Mouse (Mus musculus): ENCODE measurements around the gene Pipox.

The Pipox gene

DNA sequence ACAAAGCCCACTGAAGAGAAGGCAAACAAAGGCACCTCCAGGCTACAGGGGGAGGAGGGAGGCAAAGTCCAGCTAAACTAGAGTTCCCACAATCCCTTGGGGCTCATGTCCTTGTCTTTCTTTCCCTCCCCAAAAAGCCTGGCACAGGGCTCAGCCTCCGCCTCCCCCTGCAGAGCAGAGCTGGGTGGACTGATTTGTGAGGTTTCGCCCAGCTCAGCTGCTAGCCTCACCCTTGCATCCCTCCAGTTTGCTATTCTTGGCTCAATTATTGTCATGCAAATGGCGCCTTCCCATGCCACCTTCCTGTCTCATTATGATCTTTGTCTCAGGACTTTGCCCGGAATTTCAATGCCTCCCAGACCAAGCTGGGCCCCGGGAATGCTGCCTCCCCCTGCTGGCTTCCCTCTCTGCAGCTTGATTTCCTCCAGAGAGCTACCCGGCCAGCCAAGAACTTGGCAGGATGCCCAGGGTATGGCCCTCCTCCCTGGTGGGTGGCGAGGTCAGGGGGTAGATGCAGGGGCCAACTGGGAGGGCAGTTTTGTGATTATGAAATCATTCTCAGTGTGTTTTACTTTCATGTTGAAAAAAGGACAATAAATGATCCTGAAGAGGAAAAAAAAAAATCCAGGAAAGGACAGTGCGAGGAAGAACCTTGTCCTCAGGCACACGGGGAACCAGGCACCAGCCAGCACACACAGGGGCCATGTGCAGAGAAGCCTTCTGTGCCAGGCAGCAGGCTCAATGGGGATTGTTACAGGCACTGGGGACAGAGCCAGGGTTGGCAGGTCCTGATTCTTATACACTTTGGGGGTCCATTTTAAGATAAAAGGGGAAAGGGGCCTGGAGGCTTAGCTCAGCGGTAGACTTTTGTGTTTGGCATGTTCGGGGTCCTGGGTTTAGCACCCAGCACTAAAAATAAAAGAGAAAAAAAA lies at the start of gene Pipox:
Gene Pipox (minus strand): TSS at position 310 of the 932 bp plus-strand sequence.
- DNase-seq (ENCODE audit: low read depth, low spot score) = peak; percentile 74

DNA sequence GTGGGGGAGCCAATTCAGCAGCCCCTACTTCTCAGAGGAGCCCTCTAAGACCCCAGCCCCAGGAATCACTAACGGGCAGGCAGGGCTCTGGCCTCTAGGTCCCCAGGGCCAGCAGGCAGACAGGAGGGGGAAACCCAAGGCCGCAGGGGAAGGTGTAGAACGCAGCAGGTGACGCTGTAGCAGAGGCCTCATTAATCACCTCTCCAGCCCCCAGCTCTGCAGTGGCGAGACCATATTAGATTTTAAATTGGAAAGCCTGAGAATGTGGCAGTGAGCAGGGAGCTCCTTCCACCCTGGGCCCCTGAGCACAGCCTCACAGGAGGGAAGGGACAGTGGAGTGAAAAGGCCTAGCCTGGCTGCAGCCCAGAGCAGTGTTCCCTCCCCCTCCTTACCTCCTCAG lies 48.3 kb upstream of the Pipox start:
- DNase-seq (ENCODE audit: low read depth, low spot score) = no peak

DNA sequence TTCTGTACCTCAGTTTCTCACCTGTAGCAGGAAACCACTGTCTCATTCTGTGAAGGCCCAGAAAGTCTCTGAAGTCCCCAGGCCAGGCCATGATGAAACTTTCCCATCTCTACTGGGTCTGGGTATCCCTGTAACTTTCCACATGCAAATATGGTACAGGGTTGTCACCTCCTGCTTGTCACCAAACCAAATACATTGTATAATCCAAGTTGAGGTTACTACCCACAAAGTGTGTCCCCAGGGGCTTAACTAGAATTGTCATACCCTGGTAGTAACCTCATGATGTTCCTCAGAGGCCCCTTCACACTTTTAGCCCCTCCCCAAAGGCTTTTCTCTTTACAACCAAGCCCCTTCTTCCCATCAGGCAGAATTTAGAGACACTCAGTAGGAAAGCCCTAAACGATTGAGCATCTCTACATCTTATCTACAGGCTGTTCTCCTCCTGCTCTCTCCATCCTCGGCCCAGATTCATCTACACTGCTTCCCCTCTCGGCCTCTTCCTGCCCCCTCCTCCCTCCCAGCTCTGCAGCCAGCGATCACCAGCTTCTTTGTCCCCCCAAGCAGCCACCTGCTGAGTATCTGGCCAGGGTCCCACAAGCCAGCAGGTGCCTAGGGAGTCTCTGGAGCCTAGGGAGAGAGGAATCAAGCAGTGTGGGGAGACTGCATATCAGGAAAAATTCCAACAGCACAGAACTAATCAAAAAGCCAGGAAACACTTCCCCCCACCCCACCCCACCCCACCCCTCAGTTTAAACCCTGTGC lies 43.9 kb upstream of the Pipox start:
- DNase-seq (ENCODE audit: low read depth, low spot score) = no peak

DNA sequence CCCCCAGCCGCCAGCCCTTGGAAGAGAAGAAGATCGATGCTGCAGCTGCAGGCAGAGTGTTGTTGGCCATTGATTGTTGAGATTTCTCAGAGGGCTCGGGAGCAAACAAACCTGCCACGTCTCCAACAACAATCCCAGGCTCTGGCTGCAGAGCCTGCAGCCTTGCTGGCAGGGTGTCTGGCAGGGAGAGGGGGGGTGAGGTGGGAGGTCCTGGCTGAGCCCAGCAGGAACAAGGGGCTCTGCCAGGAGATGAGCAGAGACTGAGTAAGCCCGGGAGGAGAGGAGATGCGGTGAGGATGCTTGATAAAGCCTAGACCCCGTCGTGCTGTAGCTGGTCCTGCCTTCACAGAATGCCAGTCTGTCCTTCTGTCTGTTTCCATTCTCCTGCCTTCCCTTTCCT lies 43.0 kb upstream of the Pipox start:
- DNase-seq (ENCODE audit: low read depth, low spot score) = no peak

DNA sequence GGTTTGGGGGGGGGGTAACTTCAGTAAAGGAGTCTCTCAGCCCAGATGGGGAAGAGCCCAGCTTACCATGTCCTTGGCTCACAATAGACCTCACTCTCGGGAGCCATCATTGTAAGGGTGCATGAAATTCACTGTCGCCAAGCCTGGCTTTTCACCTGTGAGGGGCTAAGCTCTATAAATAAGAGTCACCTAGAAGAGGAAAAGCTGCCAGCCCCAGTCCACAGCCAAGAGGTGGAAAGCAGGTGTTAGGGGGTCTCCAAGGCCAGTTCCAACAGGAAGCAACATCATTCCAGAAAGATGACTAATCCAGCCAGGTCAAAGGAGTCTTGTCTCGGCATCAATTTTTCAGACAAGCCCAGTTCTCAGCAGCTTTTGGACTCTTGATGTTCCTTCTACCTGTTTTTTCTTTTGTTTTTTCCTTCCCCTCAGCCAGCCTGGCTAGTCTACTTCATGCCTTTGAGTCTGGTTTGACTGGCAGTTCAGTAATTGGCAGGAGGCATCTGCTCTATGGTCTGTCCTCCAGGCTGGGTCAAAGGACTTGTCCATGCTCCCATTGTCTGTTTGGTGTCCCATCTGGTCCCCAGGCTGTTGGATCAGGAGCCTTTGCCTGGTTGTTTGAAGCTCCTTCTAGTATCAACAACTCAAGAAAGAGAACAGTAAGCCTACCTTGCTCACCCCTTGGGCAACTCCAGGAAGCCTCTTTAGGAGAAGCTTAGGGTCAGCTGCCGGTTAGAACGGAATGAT lies 40.8 kb upstream of the Pipox start:
- DNase-seq (ENCODE audit: low read depth, low spot score) = no peak

DNA sequence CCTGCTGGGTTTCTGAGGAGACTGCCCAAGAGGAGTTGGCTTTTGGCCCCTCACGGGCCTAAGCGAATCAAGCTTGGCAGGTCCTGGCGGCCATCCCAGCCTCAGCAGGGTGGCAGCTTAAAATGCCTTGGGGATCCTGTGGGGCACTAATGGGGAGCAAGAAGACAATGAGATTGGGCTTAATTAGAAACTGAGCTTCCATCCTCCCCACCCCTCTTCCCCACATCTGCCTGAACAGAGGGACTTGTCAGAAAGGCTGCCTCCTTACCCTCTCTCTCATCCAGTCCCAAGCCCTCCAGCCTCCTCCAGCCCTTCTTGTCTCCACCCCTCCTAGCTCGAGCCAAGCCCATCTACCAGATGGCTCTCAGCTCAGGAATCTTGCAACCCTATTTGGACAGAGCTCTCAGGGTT lies 40.2 kb upstream of the Pipox start:
- no peak for DNase-seq (ENCODE audit: low read depth, low spot score)

GRCm38 (mm10) chr11:77932576-77932975 lies 38.7 kb upstream of the Pipox start:
- no peak for DNase-seq (ENCODE audit: low read depth, low spot score)

DNA sequence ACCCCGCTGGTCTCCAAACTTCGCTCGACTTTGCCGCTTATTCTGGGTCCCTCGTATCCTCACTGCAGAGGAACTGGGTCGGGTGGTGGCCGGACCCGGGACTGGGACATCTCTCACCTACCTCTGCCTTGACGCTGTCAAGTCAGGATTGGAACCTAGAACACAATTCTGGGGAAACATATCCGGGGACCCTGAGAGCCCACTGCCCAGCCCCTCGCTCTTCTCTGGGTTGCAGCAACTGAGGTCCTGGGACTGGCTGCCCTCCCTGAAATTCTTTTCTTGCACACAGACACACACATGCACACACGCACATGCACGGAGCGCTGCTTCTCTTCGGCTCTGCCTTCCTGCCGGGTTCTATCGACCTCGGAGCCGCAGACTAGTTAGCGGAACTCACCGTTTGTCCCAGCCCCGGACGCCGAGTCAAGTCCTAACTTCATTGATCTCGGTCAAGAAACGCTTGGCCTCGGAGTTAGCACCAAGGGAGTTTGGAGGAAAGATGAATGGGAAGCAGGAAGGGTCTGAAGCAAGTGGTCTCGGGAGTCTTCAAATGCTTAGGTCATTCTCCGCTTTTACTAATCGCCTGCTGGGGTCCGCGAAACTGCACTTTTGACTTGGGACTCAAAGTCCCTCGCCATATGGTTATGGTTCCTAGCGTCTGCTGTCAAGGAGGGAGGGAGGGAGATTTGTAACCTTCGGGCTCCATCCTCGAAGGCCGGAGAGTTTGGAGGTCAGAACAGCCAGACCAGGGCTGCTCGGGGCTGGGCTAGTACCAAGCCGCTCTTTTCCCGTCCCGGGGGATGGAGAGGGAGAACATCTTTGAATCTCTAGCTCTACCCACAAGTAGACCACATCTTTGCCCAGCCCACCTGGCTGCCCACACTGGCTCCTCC lies 37.9 kb upstream of the Pipox start:
- no peak for DNase-seq (ENCODE audit: low read depth, low spot score)

GRCm38 (mm10) chr11:77930751-77931540 lies 37.0 kb upstream of the Pipox start, which contains the start of gene Sez6:
Gene Sez6 (plus strand): TSS chr11:77930800.
- DNase-seq (ENCODE audit: low read depth, low spot score) = no peak

- peak; percentile 88 for DNase-seq (ENCODE audit: low read depth, low spot score)
These were observed 33.9 kb upstream of the Pipox start for GRCm38 (mm10) chr11:77927837-77928236.

DNA sequence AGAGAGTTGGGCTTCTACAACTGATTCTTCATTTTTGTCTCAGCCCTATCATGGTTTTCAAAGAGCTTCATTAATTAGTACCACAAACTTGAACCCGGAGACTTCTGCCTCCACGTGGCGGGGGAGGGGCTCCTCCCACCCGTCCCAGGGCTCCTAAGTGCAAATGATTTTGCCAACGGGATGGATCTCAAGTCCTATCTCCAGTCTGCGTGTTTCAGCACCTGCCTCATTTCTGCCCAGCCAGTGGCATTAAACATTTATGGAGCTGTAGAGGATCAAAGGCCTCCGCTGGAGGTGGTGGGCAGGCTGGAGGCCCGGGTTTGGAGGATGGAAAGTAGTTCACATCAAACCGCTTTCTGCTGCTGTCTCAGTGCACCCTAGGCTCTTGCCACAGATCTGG lies 32.8 kb upstream of the Pipox start:
- no peak for DNase-seq (ENCODE audit: low read depth, low spot score)

DNA sequence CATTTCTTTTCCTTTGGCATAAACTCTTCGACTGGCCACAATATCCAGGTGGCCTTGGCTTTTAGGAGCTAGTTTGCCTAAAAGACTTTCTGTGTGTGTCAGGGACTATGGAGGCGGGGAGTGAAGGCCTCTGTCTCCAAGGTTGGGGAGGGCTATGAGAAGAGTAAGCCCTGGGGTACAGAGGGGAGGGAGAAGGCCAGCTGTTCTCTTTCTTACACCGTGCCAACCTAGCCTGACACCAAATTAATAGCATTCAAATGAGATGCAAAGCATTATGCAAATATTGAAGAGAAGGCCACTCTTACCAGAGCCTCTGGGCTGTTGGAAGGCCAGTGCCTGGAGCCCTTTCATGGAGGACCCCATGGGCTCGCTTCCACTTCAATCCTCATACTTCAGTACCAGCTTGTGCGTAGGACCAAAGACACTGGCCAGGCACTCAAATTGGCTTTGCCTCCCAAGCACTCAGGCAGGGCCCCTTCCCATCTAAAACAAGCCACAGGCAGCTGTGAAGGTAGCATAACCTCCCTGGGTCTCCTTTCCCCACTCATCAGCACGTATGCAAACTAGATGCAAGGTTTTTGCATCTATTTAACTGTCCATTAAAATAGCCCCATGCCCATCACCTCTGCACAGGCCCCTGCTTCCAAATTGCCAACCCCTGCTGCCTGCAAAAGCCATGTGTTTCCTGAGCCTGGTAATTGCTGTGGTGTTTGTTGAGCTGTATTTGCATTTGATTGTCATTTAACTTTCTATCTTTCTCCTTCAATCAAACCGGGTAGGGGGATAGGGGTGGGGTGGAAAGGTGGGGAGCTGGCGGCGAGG lies 32.2 kb upstream of the Pipox start:
- no peak for DNase-seq (ENCODE audit: low read depth, low spot score)

DNA sequence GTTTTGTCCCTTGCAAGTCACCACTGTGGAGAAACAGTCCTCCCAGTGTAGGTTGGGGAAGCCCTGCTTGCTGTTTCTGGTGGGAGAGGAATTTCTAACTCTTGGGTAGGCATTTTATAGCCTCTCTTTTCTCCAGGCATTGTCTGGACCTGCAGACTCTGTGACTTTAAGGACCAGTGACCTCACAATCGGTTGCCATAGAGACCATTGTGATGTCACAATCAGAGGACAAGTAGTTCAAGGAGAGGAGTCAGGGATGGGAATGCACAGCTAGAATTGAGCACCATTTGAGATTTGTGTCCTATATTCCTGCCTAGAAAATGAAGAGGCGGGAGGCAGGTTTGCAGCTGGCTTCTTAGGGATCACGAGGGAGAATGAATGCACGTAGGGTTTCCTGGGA lies 29.4 kb upstream of the Pipox start:
- no peak for DNase-seq (ENCODE audit: low read depth, low spot score)

DNA sequence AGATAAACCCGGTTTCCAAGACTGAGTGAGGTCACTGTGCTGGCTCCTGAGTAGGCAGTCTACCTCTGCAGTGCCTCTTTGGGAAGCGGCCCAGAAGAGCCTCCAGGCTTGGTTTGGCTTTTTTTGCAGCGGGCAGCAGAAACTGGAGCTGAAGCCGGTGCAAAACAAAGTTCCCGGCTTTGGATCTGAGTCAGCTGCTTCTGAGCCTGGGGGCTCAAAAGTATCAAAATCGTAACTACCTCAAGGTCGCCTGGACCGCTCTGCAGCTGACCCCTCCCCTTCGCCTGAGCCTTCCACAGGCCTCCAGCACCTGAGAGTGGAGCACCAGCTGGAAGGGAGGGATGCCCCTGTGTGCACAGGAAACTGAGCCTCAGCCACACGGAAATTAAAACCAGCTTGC lies 23.3 kb upstream of the Pipox start:
- peak; percentile 28 for DNase-seq (ENCODE audit: low read depth, low spot score)

DNA sequence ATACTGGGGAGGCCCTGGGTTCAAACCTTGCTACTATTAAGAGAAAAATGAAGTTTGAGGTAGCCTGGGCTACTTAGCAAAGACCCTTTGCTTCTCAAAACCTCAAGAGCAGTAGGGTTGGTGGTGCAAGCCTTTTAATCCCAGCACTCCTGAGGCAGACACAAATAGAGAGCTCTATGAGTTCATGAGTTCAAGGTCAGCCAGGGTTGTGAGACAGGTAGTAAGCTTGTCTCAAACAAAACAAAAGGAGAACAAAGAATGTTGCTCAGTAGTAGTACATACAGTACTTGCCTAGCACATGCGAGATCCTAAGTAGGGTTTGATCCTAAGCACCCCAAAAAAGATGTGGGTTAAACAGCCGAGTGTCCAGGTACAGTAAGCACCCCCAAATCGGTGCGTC lies 22.8 kb upstream of the Pipox start:
- no peak for DNase-seq (ENCODE audit: low read depth, low spot score)

DNA sequence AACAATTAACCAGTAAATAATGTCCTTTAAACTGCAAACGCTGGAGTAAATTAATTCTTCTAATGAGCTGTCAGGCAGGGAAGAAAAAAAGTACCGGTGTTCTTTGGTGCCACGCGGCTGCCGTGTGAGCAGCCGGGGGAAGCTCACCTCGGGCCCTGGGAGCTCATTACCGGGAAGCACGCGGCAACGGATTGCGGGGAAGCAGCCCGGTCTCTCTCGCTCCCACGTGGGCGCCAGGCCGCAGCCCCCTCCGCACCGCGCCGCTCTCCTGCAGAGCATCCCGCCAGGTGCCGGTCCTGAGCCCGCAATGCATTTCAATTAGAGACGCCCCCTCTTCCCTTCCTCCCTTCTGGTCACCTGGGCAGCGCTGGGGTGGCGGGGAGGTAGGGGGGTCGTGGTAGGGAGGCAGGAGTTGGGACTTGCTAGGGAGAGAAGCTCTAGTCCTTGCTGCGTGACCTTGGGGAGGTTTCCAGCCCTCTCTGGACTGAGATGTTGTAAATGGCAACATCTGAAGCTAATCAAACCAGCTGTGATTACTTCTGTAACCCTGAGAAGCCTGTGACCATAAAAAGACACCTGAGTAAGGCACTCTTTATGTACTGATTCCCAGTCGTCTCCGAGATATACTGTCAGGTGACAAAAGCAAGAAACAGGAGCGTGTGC lies 20.8 kb upstream of the Pipox start:
- no peak for DNase-seq (ENCODE audit: low read depth, low spot score)

DNA sequence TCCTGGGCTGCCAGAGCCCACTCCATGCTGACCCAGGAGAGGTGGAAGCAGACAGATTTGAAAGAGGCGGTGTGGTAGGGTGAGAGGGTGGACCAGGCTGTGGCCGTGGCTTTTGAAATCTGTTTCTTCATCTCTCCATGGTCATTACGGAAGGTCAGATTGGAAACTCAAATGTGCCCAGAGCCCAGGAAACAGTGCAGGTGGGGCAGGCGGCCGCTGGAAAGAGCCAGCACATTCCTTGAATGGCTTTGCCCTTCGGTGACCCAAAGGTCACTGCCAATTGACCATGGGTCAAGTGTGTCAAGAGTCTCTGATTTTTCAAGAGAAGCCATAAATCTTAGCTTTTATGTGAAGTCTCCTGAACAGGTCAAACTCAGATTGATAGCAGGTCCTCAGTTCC lies 19.6 kb upstream of the Pipox start:
- DNase-seq (ENCODE audit: low read depth, low spot score) = no peak

- no peak for DNase-seq (ENCODE audit: low read depth, low spot score)
These were observed 15.9 kb upstream of the Pipox start for GRCm38 (mm10) chr11:77909776-77910175.

GRCm38 (mm10) chr11:77909376-77909775 lies 15.5 kb upstream of the Pipox start:
- DNase-seq (ENCODE audit: low read depth, low spot score) = no peak
